21 mouse cellular contexts compared by ENCODE assay signal in genomic region chr6:137682629-137683028, GRCm38 (mm10). TPM values are rescaled to one million over a fixed set of nuclear protein-coding genes. Genes with fewer than 3 reads are reported as not detected.
DNase-seq lines count a peak whose midpoint lies in the region; ATAC-seq and TF ChIP-seq lines count a peak whose summit lies in the region.
"Had no signal": no experiment of that assay in that cellular context is flagged by ENCODE, and none has a peak within 500 bp of the region (broad histone marks: within the 10 kb centered on the region; RNA-seq: fewer than 3 reads in every experiment).

No protein-coding gene starts in this region.

- intact Hi-C loops in heart, postnatal 25 days (cut with DNase I), result no loop called here

- no peak for TF ChIP-seq CTCF in intestine, postnatal 0 days (IDR thresholded peaks at IDR 0.05; ENCODE audit: low read depth)

- peak; percentile 77; the same call in 1 of the 2 replicates for ATAC-seq in intestine, embryonic 15.5 days
- ATAC-seq in intestine, embryonic 16.5 days, result peak; percentile 83
- ATAC-seq in intestine, postnatal 0 days, result peak; percentile 77
- ATAC-seq in megakaryocyte-erythroid progenitor cell, adult 5-6 weeks (replicated peaks; ENCODE audit: low FRiP score, low TSS enrichment, poor library complexity, severe bottlenecking), result no peak
- ATAC-seq: activated CD4-positive, CD25-positive, alpha-beta regulatory T cell, adult 4 months; CD4-positive, CD25-positive, alpha-beta regulatory T cell, adult 4 months; Patski had no signal

- DNase-seq in thymus, postnatal 14 days, result no peak
- no peak for DNase-seq in heart, postnatal 25 days (ENCODE audit: low spot score)
- DNase-seq: adrenal gland, adult 2 months; adrenal gland, adult 8-10 months; adrenal gland, postnatal 10 days; adrenal gland, postnatal 14 days; adrenal gland, postnatal 25 days; adrenal gland, postnatal 36 days; B cell, adult 2 months; cerebellum, adult 11 months; cerebellum, adult 11-12 months; cerebellum, adult 18-20 months had no signal

- 67% methylated on average over 2 of the region's 2 CpGs for WGBS in intestine, embryonic 15.5 days
- 79% methylated on average over 2 of the region's 2 CpGs for WGBS in intestine, embryonic 16.5 days
- WGBS in intestine, postnatal 0 days, result 37% methylated on average over 2 of the region's 2 CpGs

- no peaks in the 10 kb centered on the region for H3K27me3 ChIP-seq in intestine, embryonic 15.5 days (replicated peaks)
- no peaks in the 10 kb centered on the region for H3K27me3 ChIP-seq in intestine, embryonic 16.5 days (replicated peaks; ENCODE audit: control insufficient read depth, insufficient read depth, low read length)
- no peaks in the 10 kb centered on the region for H3K27me3 ChIP-seq in intestine, postnatal 0 days (replicated peaks; ENCODE audit: control insufficient read depth, insufficient read depth, low read length)
- H3K27me3 ChIP-seq: CH12.LX had no signal

- no peaks in the 10 kb centered on the region for H3K4me1 ChIP-seq in intestine, embryonic 15.5 days (replicated peaks)
- H3K4me1 ChIP-seq in intestine, embryonic 16.5 days (ENCODE audit: control insufficient read depth, insufficient read depth, low read length), result no peaks in the 10 kb centered on the region; the same call in 1 of the 2 replicates
- no peaks in the 10 kb centered on the region for H3K4me1 ChIP-seq in intestine, postnatal 0 days (replicated peaks; ENCODE audit: control insufficient read depth, insufficient read depth, low read length)

- no peaks in the 10 kb centered on the region for H3K9me3 ChIP-seq in intestine, embryonic 15.5 days
- H3K9me3 ChIP-seq in intestine, embryonic 16.5 days (ENCODE audit: control insufficient read depth, low read length), result no peaks in the 10 kb centered on the region
- no peaks in the 10 kb centered on the region for H3K9me3 ChIP-seq in intestine, postnatal 0 days (ENCODE audit: control insufficient read depth)

- no peak overlapping the region for H3K4me3 ChIP-seq in intestine, embryonic 15.5 days (replicated peaks)
- no peak overlapping the region for H3K4me3 ChIP-seq in intestine, embryonic 16.5 days (ENCODE audit: low read length)
- no peak overlapping the region for H3K4me3 ChIP-seq in intestine, postnatal 0 days (ENCODE audit: low read depth, low read length)

- no peaks in the 10 kb centered on the region for H3K36me3 ChIP-seq in intestine, embryonic 15.5 days
- H3K36me3 ChIP-seq in intestine, embryonic 16.5 days (ENCODE audit: control insufficient read depth, insufficient read depth, low read length), result no peaks in the 10 kb centered on the region
- no peaks in the 10 kb centered on the region for H3K36me3 ChIP-seq in intestine, postnatal 0 days (ENCODE audit: control insufficient read depth, insufficient read depth)
- H3K36me3 ChIP-seq: G1E had no signal

- H3K9ac ChIP-seq in intestine, embryonic 15.5 days, result no peak overlapping the region
- no peak overlapping the region for H3K9ac ChIP-seq in intestine, embryonic 16.5 days (ENCODE audit: low read depth, low read length)
- no peak overlapping the region for H3K9ac ChIP-seq in intestine, postnatal 0 days (ENCODE audit: low read depth, low read length)

- H3K27ac ChIP-seq in intestine, embryonic 15.5 days, result no peak overlapping the region
- H3K27ac ChIP-seq in intestine, embryonic 16.5 days (ENCODE audit: low read length), result no peak overlapping the region
- no peak overlapping the region for H3K27ac ChIP-seq in intestine, postnatal 0 days (ENCODE audit: low read depth, low read length)

- H3K4me2 ChIP-seq in intestine, embryonic 15.5 days (replicated peaks), result no peak overlapping the region
- no peak overlapping the region for H3K4me2 ChIP-seq in intestine, embryonic 16.5 days (ENCODE audit: low read depth, low read length)
- H3K4me2 ChIP-seq in intestine, postnatal 0 days (replicated peaks; ENCODE audit: low read depth), result no peak overlapping the region

RNA-seq across cellular contexts. Expression of gene Eps8, which starts 28.0 kb away (rescaled TPM):
- polyA plus RNA-seq in intestine, embryonic 15.5 days (2015; fragmentation: Nextera tagmentation; extraction: Ambion mirVana), result 85.2 and 93.9 TPM in 2 replicates
- 102 and 143 TPM in 2 replicates for polyA plus RNA-seq in intestine, embryonic 16.5 days (2015; fragmentation: Nextera tagmentation; extraction: Ambion mirVana)
- 204 and 209 TPM in 2 replicates for polyA plus RNA-seq in intestine, postnatal 0 days (2015; fragmentation: Nextera tagmentation; extraction: Ambion mirVana)
- total RNA-seq in megakaryocyte-erythroid progenitor cell, adult 5-6 weeks (2014; fragmentation: Nextera tagmentation), result 0.69 and 0.92 TPM in 2 replicates
- total RNA-seq in megakaryocyte-erythroid progenitor cell, adult 5-6 weeks (2017), result 1.7 TPM in 1 of 2 replicates, not detected in the other
- total RNA-seq in heart, postnatal 25 days (2021), result 10 to 100 TPM; 14.0 to 17.9 TPM
- polyA plus RNA-seq: G1E had no signal

RNA-seq across cellular contexts. Expression of gene Strap, which starts 52.2 kb away (rescaled TPM):
- 131 and 147 TPM in 2 replicates for polyA plus RNA-seq in intestine, embryonic 15.5 days (2015; fragmentation: Nextera tagmentation; extraction: Ambion mirVana)
- 122 and 132 TPM in 2 replicates for polyA plus RNA-seq in intestine, embryonic 16.5 days (2015; fragmentation: Nextera tagmentation; extraction: Ambion mirVana)
- 71.0 and 71.4 TPM in 2 replicates for polyA plus RNA-seq in intestine, postnatal 0 days (2015; fragmentation: Nextera tagmentation; extraction: Ambion mirVana)
- 134 and 156 TPM in 2 replicates for total RNA-seq in megakaryocyte-erythroid progenitor cell, adult 5-6 weeks (2014; fragmentation: Nextera tagmentation)
- total RNA-seq in megakaryocyte-erythroid progenitor cell, adult 5-6 weeks (2017), result 219 and 251 TPM in 2 replicates
- total RNA-seq in heart, postnatal 25 days (2021), result 10 to 100 TPM; 84.7 to 88.3 TPM
